Mouse (Mus musculus): Measurements from ENCODE around the gene L3mbtl4.

L3mbtl4 gene

GRCm38 (mm10) chr17:68273527-68273926 lies at the start of gene L3mbtl4:
TSS of gene L3mbtl4 (plus strand) at chr17:68273797.
- no peak for DNase-seq

GRCm38 (mm10) chr17:68230484-68230883 lies 43.1 kb upstream of the L3mbtl4 start:
- no peak for DNase-seq

DNA sequence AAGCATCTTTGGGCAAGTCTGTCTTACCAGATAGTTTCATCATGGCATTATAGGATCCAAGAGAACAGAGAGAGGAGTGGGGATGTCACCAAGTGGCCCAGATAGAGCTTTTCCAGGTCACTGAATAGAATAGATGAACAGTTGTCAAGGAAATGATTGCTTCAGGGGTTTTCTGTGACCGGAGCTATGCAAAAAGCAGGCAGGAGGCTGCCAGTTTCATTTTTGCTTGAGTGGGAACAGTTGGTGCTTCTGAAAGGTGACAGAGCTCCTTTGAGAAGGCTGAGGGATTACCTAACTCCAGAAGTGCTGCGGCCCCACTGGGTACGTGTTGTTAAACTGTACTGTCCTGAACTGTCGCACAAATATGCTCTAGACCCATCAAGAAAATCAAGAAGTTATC lies 38.2 kb upstream of the L3mbtl4 start:
- DNase-seq, result no peak

- no peak for DNase-seq
These were observed 36.6 kb upstream of the L3mbtl4 start for GRCm38 (mm10) chr17:68236992-68237391.

- DNase-seq, result no peak
These were observed 33.4 kb upstream of the L3mbtl4 start for GRCm38 (mm10) chr17:68240171-68240570.

DNA sequence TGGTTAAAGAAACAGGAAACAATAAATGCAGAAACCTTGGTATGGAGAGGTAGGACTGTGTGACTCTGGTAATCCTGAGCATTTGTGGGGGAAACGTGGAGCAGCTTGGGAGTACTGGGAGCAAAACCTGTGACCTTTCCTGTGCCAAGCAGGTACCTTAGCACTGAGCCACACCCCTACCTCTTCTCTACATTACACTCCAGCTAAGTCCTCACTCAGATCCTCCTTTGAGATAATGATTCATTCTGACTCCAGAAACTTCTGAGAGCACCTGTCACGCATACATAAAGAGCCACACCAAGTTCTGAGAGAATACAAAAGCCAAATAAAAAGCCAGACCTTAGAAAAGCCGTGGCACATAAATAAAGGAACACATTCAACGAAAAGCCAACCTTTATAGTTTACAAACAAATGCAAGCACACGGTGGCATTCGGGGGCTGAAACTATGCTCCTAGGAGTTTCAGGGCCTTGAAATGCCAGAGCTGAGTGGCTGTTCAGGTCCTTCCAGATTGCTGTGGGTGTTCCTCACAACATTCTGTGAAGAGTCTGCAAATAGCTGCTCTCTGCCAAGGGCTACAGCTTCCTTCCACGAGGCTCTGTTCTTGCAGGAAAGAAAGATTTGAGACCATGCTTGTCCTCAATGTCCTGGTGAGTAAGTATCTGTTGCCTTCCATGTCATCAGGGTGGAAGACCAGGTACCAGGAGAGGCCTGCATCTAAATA lies 8.6 kb upstream of the L3mbtl4 start:
- no peak for DNase-seq

- no peak for DNase-seq
These were observed 357 bp downstream of the L3mbtl4 start for GRCm38 (mm10) chr17:68273954-68274353.

DNA sequence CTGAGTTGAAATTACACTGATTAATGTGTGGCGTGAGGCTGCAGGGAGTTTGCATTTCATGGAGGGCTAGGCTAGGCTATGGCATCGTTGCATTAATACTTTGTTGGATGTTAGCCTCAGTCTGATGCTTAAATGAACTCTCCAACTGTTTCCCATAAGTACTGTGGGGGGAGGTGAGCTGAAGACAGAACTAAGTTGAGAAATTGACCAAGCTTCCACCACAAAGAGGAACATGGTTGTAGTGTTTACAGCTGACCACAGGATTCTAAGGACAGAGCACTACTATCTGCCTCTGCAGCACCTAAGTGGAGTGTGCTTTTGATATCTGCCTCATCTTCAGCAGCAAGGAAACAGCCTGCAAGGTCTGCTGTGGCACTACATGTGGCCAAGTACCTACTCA lies 1.5 kb downstream of the L3mbtl4 start:
- no peak for DNase-seq

DNA sequence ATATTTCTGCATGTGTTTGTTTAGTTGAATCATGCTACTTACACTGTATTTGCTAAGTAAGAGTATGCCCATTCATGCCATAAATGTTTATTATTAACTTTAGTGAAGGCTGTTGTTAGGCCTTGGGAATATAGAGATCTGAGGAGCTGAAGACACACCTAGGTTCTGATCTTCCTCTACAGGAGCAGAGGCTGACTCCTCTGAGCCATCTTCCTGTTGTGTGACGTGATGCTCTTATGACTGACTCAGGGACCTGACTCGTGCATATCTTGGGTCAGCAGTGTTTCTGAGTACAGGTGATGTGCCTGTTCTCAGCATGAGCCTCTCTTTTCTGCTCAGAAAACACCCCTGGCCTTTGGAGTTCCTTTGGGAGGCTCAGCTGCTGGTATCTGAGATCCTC lies 7.3 kb downstream of the L3mbtl4 start:
- no peak for DNase-seq

GRCm38 (mm10) chr17:68285119-68285782 lies 11.7 kb downstream of the L3mbtl4 start:
- DNase-seq, result no peak

GRCm38 (mm10) chr17:68288094-68288493 lies 14.5 kb downstream of the L3mbtl4 start:
- no peak for DNase-seq

DNA sequence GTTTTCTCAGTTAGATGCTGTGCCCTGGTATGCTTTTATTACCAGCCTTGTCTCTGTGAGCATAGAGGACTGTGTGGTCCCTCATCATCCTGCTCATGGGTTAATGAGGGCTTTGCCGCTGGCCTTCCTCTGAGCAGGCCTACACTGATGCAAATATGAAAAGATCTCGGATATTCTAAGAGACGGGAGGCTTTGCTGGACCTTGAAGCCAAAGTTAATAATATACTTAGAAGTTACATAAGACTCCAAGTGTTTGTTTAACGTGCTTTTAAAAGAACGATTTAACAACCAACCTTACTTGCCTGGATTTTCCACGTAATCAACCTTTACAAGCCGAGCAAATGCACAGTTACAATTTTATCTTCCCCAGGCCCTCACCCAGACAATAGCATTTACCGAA lies 15.1 kb downstream of the L3mbtl4 start:
- DNase-seq, result no peak

- no peak for DNase-seq
These were observed 18.2 kb downstream of the L3mbtl4 start for GRCm38 (mm10) chr17:68291713-68292364.

DNA sequence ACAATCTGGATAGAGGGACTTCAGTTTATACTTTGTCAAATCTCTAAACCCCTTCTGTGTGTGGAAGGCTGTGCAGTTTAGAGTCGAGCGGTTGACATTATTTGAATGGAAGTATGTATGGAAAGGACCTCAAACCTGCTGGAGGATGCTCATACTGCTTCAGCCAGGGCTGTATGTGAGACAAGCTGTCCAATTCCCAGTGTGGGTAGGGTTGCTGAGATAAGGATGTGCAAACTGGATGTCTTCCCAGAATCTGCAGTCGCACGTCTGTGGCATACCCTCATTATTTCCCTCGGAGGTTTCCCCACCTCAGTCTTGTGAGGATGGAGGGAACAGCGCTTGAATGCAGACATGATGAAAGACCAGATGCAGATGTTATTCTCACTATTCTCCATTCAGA lies 34.8 kb downstream of the L3mbtl4 start:
- DNase-seq, result no peak

DNA sequence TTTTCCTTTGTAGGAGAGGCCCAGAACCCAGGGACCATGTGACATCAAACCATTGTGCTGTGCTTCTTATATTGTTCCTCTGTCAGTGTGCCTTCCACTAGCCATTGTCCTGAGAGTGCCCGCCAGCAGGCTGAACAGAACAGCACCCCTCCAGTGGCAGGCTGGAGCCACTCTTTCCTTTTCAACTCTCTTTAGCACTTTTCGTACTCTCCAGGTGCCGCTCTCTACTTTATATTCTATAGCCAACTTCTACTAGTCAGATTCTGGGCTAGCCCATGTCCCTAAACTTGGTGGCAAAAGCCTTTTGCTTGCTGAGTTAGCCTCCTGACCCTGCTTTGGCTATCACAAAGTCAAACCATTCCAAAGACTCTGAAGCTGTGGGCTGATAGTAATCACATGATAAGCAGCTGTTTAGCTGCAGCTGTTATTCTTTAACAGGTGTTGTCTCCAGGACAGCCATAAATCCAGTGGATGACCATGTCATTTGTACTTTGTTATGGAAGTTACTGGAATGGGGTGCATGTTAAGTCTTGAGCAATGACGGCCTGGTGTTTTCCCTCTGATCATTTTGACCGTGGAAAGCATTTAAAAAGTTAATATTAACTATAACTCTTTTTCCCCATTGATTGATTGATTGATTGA lies 38.8 kb downstream of the L3mbtl4 start:
- no peak for DNase-seq

- no peak for DNase-seq
These were observed 47.3 kb downstream of the L3mbtl4 start for GRCm38 (mm10) chr17:68320940-68321339.

DNA sequence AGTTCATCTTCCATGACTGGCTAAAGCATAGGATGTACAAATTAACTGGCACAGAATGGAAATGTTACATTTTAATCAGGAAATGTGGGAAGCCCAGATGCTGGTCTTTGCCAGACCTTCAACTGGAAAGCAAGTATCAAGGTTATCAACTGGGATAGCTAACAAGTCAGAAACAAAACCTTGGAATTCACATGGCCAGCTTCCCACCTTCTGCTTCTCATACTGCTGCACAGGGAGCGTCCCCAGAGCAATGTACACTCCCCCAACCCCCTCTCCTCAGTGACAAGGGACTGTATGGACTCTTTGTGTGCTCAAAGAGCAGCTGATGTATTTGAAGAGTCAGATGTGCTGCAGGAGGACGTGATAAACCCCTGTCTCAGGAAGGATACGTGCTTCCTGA lies 49.0 kb downstream of the L3mbtl4 start:
- DNase-seq, result no peak

GRCm38 (mm10) chr17:68332225-68332624 lies 58.6 kb downstream of the L3mbtl4 start:
- no peak for DNase-seq

- DNase-seq, result no peak
These were observed 59.8 kb downstream of the L3mbtl4 start for GRCm38 (mm10) chr17:68333382-68333781.

DNA sequence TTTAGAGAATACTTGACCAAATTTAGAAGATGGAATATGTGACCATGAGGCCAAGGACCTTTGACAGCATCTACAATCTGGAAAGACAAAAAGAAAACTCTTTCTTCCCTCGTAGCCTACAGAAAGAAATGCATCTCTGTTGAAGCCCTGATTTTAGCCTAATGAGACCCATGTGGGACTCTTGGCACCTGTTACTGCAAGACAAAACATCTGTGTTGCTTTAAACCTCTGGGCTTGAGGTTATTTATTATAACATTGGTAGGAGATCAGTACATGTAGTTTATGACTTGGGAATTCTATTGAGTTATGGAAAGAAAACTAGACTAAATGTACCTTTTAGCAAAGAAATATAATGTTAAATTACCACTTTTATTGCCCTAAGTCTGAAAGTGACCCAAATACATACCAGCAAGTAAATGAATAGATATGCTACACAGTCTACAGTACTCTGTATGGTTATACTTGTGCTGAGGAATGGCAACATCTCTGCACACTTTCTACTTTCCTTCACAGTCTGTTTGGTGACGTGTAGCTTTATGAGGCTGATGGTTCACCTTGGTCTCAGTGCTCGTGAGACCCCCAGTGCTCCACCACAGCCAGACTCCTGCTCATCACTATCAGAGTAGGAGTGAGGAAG lies 65.4 kb downstream of the L3mbtl4 start:
- DNase-seq, result no peak

DNA sequence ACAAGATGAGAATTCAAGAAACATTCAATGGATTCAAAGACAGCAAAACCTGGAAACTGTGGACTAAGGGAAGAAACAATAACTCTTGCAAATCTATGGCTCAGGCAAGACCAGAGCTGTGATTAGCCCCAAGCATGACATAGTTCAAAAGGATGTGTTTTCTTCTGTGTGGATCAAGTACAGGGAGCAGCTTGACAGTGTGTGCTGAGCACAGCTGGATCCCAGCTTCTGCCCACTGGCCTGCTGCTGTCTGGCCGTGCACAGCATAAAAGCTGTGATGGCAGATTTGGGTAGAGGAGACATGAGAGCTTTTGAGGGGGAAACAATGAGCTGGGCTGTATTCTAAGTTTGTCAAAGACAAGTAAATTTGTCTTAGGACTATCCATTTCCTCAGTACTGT lies 84.1 kb downstream of the L3mbtl4 start:
- DNase-seq, result no peak

- no peak for DNase-seq
These were observed 97.5 kb downstream of the L3mbtl4 start for GRCm38 (mm10) chr17:68371101-68371500.

GRCm38 (mm10) chr17:68388481-68388880 lies 114.9 kb downstream of the L3mbtl4 start:
- no peak for DNase-seq
